Mouse (Mus musculus): ENCODE data around the gene Lamp2. TPM values are rescaled to one million over a fixed set of nuclear protein-coding genes. Genes with fewer than 3 reads are reported as not detected.

The Lamp2 gene
- total RNA-seq, 4 experiments from 2014 or later: 135 to 137 (median 136) TPM

GRCm38 (mm10) chrX:38428818-38429440, 27.3 kb downstream of the Lamp2 start:
- no peak for DNase-seq (ENCODE audit: low spot score)

- no peak for DNase-seq (ENCODE audit: low spot score)
These were observed 30.2 kb downstream of the Lamp2 start for GRCm38 (mm10) chrX:38426043-38426442.

- no peak for DNase-seq (ENCODE audit: low spot score)
These were observed 33.2 kb downstream of the Lamp2 start for GRCm38 (mm10) chrX:38423096-38423495.

GRCm38 (mm10) chrX:38422396-38422795, 33.9 kb downstream of the Lamp2 start:
- DNase-seq (ENCODE audit: low spot score): no peak

GRCm38 (mm10) chrX:38403879-38404278, 52.4 kb downstream of the Lamp2 start:
- no peak for DNase-seq (ENCODE audit: low spot score)

GRCm38 (mm10) chrX:38402981-38403380, 53.3 kb downstream of the Lamp2 start:
- DNase-seq (ENCODE audit: low spot score): no peak

GRCm38 (mm10) chrX:38402004-38402403, 54.2 kb downstream of the Lamp2 start:
- DNase-seq (ENCODE audit: low spot score): peak; percentile 45

- DNase-seq (ENCODE audit: low spot score): no peak
These were observed 55.6 kb downstream of the Lamp2 start for GRCm38 (mm10) chrX:38400616-38401015.

- no peak for DNase-seq (ENCODE audit: low spot score)
These were observed 56.6 kb downstream of the Lamp2 start for GRCm38 (mm10) chrX:38399671-38400070.

GRCm38 (mm10) chrX:38373169-38373568, 83.1 kb downstream of the Lamp2 start:
- DNase-seq (ENCODE audit: low spot score): peak; percentile 1

- peak; percentile 16 for DNase-seq (ENCODE audit: low spot score)
These were observed 91.6 kb downstream of the Lamp2 start for GRCm38 (mm10) chrX:38364621-38365020.

- DNase-seq (ENCODE audit: low spot score): no peak
These were observed 94.2 kb downstream of the Lamp2 start for GRCm38 (mm10) chrX:38362016-38362415.

Other genes with a start within 250 kb of the Lamp2 start
- 1 to 10 TPM in 1 of 4 experiments, under 1 TPM in 3; 0.63 to 1.5 (median 0.72) TPM for gene Tmem255a, start 204.0 kb downstream of the Lamp2 start, total RNA-seq (2022)
- gene Atp1b4, start 140.3 kb downstream of the Lamp2 start, total RNA-seq (2022): not detected
- 10 to 100 TPM; 10.7 to 13.3 (median 12.0) TPM for gene Cul4b, start 119.7 kb upstream of the Lamp2 start, total RNA-seq (2022)
- gene Mcts1, start 144.1 kb upstream of the Lamp2 start, total RNA-seq (2022): 10 to 100 TPM; 30.1 to 43.2 (median 37.5) TPM
- gene C1galt1c1, start 178.6 kb upstream of the Lamp2 start, total RNA-seq (2022): 10 to 100 TPM in 3 of 4 experiments, 1 to 10 TPM in 1; 9.0 to 15.3 (median 11.0) TPM

Data from heart, adult 8-10 months (tissue).